Mouse (Mus musculus) erythroblast, embryonic 14.5 days (primary cell): ENCODE measurements at regions not wholly inside any gene's neighbourhood (a gene's known extent, or its start where the extent isn't known, plus 50 kb on each side); places are given as distances from the start of the nearest gene placed in this dataset.

ENCODE experiments used
- H3K27me3 ChIP-seq: 2 replicates; pipeline ENCODE4 v1.6.1; 2012; ENCODE audit warnings: inconsistent platforms; ENCODE audit not compliant: control insufficient read depth
- H3K36me3 ChIP-seq: 2 replicates; pipeline ENCODE4 v1.6.1; 2012; ENCODE audit warnings: mild to moderate bottlenecking, inconsistent platforms; ENCODE audit not compliant: control insufficient read depth
- H3K4me1 ChIP-seq: 2 replicates; pipeline ENCODE4 v1.6.1; 2012; ENCODE audit warnings: inconsistent platforms; ENCODE audit not compliant: control insufficient read depth
- H3K4me3 ChIP-seq: replicated peaks from 2 replicates; pipeline ENCODE3; 2012; ENCODE audit warnings: moderate library complexity, mild to moderate bottlenecking, inconsistent platforms
- H3K9me3 ChIP-seq: 2 replicates; pipeline ENCODE4 v1.6.1; 2012; ENCODE audit warnings: low read length, inconsistent platforms, mixed read lengths; ENCODE audit not compliant: control insufficient read depth
- GATA1 ChIP-seq: IDR thresholded peaks from 2 replicates; pipeline ENCODE4 v1.6.1; 2012; ENCODE audit warnings: low read length, inconsistent platforms, mixed read lengths
- TAL1 ChIP-seq: IDR thresholded peaks from 3 replicates; pipeline ENCODE4 v1.6.1; 2012; ENCODE audit warnings: low read length, inconsistent platforms, mixed read lengths

DNA sequence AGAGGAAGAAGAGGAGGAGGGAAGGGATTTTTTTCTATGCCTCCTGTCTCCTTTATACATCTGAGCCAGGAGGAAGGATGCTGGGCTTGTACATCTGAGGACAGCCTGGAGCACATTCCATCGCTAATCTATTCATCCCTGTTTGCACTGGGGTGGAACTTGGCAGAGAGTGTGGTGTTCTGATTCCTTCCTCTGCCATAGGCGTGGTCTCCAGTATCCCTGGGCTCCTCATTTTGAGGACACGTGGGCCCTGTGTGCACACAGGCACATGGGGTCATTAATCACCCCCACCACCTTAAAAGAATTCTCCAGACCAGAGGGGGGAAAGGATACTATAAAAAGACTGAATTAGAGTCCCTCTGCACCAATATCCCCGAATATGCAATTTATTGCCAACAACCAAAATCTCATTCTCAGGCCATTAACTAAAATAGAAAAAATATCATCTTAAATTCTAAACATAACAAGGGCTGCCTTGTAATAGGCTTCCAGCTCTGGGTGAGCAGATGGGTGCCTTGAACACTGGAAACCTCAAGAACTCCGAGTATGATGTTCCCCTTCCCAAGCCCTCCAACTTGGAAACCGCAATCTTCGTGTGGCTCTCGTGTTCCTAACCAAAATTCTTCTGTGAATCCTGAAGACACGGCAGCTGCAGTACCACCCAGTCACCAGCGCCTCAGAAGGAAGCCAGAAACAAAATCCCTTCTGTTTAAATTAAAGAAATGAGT, 254.7 kb downstream of the Cxcl12 start:
- TF ChIP-seq TAL1 (no peak), GATA1 (no peak)
- no peak overlapping the region for H3K4me3 ChIP-seq
- no peaks in the 10 kb centered on the region for H3K36me3 ChIP-seq
- peaks cover 3% of the 10 kb centered on the region; the same call in 1 of the 2 replicates for H3K9me3 ChIP-seq
- H3K27me3 ChIP-seq, result no peaks in the 10 kb centered on the region
- no peaks in the 10 kb centered on the region for H3K4me1 ChIP-seq

DNA sequence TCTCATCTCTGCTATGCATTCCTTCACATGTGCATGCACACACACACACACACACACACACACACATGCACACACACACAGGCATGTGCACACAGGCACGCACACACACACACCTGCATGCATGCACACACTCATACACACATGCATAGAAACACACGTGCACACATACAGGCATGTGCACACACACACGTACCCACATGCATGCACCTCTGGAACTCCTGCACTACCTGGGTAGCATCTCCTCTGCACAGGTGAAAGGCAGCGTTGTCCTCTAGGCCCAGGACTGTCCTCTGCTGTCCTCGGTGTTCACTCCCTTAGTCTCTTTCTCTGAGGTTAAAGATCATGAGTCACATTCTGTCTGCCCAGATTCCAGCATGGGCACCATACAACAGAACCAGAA, 258.0 kb downstream of the Cxcl12 start:
- Histone ChIP-seq H3K9me3 (peaks cover 3% of the 10 kb centered on the region; the same call in 1 of the 2 replicates), H3K27me3 (no peaks in the 10 kb centered on the region), H3K36me3 (no peaks in the 10 kb centered on the region), H3K4me3 (no peak overlapping the region), H3K4me1 (no peaks in the 10 kb centered on the region)
- TF ChIP-seq GATA1, result no peak
- TF ChIP-seq TAL1, result no peak

DNA sequence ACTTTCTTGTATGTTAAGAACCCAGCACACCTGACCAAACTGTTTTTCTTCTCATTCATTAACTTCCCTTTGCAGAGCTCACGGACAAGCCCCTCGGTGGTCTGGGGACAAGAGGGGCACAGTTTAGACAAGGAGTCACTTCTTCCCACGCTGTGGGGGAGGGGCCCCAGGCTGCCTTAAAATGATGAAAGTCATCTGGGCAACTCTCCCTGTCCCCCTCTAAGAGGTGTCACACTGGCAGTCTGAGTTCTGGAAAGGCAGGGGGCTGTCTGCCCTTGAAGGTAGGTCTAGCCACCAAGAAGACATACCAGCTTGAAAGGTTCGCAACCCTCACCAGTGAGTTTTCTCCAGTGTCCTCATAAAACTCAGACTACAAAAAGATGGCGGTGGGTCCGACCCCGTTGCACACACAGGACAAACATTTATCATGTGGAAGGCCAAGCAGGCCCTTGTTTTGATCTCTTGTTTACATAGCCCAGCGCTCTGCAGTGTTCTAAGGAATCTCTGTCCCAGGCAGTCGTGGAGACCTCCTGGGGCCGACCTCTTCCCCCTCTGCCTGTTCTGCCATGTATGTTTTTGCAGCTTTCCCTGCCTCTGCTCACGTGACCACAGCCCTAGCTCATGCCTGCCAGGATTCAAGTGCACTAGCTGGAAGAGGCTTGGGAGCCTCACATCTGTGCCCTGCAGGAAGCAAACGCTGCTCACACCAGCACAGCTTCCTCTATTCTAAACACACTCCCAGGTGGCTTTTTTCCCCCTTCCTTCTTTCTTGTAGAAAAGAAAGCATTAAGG, 259.2 kb downstream of the Cxcl12 start:
- Histone ChIP-seq H3K9me3 (peaks cover 3% of the 10 kb centered on the region; the same call in 1 of the 2 replicates), H3K36me3 (no peaks in the 10 kb centered on the region), H3K4me3 (no peak overlapping the region), H3K4me1 (no peaks in the 10 kb centered on the region), H3K27me3 (no peaks in the 10 kb centered on the region)
- TF ChIP-seq TAL1, result no peak
- no peak for TF ChIP-seq GATA1

DNA sequence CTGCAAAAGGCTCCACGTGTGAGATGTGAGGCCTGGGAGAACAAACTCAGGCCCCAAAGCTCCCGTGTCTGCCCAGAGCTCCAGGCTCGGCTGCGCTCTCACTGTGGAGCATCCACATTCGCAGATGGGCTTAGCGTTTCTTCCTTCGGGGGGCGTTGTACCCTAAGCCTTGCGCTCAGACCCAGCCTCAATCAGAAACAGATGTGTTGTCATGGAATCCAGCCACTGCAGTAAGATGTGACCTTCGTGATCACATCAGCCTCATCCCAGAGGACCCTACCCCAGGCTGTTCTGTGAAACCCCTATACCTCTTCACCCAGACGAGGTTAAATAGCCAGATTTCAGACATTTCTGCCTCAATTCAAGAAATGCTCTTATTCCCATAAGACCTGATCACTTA, 260.1 kb downstream of the Cxcl12 start:
- no peaks in the 10 kb centered on the region for H3K36me3 ChIP-seq
- H3K4me3 ChIP-seq, result no peak overlapping the region
- TF ChIP-seq TAL1 (no peak), GATA1 (no peak)
- no peaks in the 10 kb centered on the region for H3K27me3 ChIP-seq
- H3K9me3 ChIP-seq, result peaks cover 3% of the 10 kb centered on the region; the same call in 1 of the 2 replicates
- no peaks in the 10 kb centered on the region for H3K4me1 ChIP-seq

DNA sequence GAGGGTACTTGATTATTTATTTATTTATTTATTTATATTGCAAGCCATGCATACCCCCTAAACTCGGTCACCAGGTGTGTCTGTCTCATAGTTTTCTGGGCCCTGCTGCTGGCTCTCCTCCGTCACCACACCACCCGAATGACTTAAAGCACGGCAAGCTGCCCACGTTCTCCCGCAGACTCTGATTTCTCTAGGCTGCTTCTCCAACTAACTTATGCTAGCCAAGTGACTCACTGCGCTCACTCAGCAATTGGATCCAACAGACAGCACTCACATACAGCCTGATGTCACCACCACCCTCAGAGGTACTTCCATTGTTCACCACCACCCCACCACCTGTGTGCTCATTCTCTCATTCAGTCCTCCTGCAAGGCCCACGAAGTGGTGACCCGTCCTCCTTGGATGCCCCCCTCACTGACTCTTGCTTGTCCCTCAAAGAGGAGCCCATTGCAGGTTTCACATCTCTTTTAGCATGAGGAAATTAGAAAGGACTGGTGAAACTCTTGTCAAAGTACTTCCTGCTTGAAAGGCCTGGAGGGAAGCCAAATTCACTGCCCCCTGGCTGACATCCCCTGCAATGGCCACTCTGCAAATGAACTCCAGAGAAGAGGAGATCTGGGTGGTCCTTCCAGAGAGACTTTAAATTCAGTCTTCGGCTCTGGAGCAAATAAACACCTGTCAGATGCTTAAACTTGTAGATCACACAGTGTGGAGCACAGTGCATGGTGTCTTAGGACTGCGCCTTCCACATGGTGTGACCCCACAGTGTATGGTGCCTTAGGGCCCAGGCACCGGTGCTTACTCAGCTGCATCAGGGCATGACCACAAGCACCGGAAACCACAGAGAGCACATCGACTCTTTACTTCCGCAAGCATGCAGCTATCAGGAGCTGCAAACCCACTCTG, 262.8 kb downstream of the Cxcl12 start:
- Histone ChIP-seq H3K27me3 (no peaks in the 10 kb centered on the region), H3K4me3 (no peak overlapping the region), H3K4me1 (no peaks in the 10 kb centered on the region), H3K36me3 (no peaks in the 10 kb centered on the region), H3K9me3 (peaks cover 3% of the 10 kb centered on the region; the same call in 1 of the 2 replicates)
- no peak for TF ChIP-seq GATA1
- TF ChIP-seq TAL1, result no peak

DNA sequence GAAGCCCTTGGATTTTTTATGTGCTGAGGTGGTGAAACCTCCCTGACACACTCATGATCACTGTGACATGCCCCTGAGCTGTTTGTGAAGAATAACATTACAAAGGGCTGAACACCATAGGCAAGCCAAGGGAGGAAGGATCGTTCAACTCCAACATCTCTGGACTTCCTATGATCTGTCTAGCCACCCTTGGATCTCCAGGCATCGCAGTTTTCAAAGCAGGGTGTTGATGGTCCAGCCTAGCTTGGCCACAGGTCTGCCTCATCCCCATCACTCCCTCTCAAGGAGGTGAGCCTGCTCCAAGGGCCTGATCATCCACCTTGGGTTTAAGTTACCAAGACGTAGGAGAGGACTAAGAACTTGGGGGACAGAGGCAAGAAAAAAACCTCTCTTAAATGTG, 268.5 kb downstream of the Cxcl12 start:
- no peaks in the 10 kb centered on the region for H3K36me3 ChIP-seq
- no peak for TF ChIP-seq GATA1
- no peak for TF ChIP-seq TAL1
- no peaks in the 10 kb centered on the region for H3K4me1 ChIP-seq
- no peaks in the 10 kb centered on the region for H3K9me3 ChIP-seq
- no peak overlapping the region for H3K4me3 ChIP-seq
- H3K27me3 ChIP-seq, result no peaks in the 10 kb centered on the region

DNA sequence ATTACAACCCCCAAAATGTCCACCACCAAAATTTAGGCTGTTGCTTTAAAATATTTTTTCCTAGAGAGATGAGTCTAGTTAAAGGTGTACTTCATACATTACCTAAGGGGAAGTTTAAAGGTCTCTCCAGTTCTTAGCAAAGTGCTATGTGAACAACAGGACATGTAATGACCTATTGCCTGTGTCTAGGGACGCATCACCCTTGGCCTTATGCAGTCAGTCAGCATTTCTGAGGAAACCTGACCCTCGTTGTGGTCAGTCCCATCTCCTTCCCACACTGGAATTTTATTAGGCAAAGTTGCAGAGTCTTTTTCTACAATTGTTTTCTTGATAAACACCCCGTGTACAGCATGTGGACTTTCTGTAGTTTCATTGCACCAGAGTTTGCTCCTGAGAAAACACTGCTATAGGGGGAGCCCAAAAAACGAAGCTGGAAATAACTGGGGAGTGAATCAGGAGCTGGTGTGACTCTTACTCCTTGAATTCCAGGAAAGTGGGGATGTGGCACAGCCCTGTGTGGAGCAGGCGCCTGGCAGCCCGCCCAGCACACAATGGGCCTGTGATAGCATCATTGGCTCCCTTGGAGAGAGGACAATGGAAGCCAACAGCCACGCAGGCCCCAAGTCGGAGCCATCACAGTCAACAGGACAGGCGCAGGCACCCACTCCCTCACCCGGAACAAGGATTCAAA, 269.2 kb downstream of the Cxcl12 start:
- Histone ChIP-seq H3K27me3 (no peaks in the 10 kb centered on the region), H3K4me3 (no peak overlapping the region), H3K9me3 (no peaks in the 10 kb centered on the region), H3K36me3 (no peaks in the 10 kb centered on the region), H3K4me1 (no peaks in the 10 kb centered on the region)
- TF ChIP-seq GATA1 (no peak), TAL1 (no peak)

DNA sequence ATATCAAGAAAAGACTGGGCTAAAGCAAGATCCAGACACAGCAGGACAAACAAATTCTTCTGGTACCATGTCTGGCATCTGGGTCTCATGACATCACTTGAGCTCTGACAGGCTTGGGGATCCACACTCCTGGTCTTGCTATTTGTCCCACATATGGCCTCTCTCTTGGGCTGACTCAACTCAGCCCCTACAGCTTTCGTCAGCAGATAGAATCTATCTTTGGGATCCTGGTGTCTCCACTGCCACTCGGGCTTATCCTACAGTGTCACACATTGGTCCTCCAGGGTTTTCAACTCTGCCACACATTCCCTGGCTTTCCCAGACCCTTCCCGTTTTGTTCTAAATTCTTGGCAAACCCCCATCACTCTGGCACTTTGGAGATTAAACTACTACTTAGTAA, 280.3 kb downstream of the Cxcl12 start:
- no peak overlapping the region for H3K4me3 ChIP-seq
- H3K36me3 ChIP-seq, result no peaks in the 10 kb centered on the region
- H3K9me3 ChIP-seq, result no peaks in the 10 kb centered on the region
- no peaks in the 10 kb centered on the region for H3K4me1 ChIP-seq
- TF ChIP-seq GATA1, result no peak
- no peak for TF ChIP-seq TAL1
- H3K27me3 ChIP-seq, result no peaks in the 10 kb centered on the region
